Mouse (Mus musculus) c-Kit-positive CD71-positive TER-119-negative erythroid progenitor cells, embryonic 14.5 days (primary cell): ENCODE results near the gene Ube2l3.
"Not testable (repeated sequence)": the region's sequence is repeated elsewhere in the genome, so short reads cannot be mapped to it uniquely, and the experiment has no call there.

Experiments
- DNase-seq: peaks from one replicate; pipeline ENCODE4 v3.0.0-alpha.2; 2013; ENCODE audit warnings: low read depth

The Ube2l3 gene

DNA sequence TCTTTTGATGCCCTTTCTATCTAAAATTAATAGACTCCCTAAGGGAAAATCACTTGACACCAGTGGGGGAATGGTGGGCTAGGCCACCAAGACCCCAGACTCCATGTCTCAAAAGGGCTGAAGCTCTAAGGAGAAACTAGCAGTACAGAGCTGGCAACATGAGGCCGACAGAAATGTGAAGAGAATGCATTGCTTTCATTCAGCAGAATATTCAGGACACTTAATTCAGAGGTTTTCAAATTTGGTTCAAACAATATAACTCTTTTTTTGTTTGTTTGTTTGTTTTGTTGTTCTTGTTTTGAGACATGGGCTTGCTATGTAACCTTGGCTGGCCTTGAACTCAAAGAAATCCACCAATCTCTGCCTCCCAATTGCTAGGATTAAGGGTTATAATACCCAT is at the start of gene Ube2l3:
Ube2l3 (minus strand) TSS at position 101 of the 400 bp plus-strand sequence.
- no peak for DNase-seq

DNA sequence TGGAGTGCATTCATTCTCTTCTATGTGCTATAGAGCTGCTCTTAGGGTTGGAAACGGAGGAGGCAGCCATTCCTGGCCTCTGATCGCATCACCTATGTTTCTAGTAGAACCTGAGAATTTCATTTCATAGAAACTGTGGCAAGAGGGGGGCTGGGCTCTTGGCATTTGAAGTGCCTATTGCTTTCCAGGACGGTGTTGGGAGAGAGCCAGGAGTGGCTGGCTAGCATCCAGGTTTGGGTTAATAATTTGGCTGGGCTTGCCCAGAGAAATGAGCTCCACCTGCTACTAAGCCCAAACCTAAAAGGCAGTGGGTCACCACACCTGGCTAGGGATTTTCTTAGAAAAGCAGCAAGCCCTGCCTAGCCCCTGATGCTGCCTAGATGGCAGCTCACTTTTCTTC is 49.1 kb upstream of the Ube2l3 start:
- DNase-seq, result no peak

DNA sequence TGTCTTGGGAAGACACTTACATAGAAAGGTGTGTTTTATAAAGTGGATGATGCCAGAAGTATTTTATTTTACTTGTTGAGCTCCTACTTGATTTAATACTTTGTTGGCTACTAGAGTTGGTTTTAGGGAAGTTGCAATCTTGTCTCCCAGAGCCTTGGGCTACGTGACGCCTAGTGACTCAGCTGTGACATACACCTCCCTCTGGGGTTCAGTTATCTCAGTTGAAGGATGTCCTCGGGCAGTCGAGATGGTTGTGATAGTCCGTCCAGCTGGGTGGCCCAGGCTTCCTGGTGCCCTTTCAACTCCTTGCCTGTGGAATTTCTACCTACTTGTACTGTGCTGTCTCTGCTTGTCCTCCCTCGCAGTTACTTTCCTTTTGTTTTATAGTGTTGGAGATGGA is 46.7 kb upstream of the Ube2l3 start:
- DNase-seq, result no peak

DNA sequence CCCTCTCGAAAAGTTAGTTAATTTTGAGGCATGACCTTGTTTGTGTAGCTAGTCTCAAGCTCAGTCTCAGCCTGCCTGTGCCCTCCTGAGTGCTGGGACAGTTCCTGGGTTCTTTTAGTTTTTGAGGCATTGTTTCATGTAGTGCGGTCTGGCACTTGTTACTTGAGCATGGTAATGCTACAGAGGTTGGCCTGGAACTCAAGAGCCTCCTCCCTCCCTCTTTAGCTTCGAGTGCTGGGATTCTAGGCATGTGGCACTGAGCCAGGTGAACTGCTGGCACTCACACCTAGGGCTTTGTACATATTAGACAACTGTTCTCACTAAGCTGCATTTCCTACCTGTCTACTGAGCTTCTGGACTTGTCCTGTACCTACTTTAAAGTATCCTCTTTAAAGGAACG is 45.3 kb upstream of the Ube2l3 start:
- DNase-seq, result no peak

DNA sequence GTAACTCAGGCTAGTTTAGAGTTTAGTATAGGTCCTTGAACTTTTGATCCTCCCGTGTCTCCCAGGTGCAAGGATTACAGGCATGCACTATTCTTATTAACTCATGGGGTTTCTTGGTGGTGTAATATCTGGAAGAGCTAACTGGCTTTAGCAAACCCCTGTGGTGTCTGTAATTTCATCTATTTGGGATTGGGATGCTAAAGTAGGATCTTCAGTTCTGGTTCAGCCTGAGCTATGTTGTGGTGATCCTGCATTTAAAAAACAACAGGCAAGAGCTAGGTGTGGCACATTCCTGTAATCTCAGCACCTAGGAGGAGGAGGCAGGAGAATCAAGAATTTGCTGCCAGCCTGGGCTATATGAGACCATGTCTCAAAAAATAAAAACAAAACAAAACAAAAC is 42.5 kb upstream of the Ube2l3 start:
- DNase-seq, result no peak

DNA sequence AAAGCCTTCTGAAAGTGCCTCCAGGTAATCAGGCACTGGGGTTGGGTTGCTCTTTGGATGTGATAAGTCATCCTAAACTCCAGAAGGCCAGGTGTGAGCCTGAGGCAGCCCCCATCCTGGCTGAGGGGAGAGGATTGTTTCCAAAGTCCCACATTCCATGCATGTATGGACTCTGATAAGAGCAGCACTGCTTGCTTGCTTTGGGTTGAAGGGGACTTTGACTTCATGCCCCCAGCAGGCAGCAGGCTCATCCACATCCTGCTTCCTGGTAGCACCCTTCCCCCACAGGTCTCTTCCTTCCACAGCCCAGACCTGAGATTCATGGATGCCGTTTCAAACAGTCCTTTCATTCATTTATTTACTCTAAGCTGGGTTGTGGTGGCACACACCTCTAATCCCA is 41.3 kb upstream of the Ube2l3 start:
- DNase-seq, result no peak

DNA sequence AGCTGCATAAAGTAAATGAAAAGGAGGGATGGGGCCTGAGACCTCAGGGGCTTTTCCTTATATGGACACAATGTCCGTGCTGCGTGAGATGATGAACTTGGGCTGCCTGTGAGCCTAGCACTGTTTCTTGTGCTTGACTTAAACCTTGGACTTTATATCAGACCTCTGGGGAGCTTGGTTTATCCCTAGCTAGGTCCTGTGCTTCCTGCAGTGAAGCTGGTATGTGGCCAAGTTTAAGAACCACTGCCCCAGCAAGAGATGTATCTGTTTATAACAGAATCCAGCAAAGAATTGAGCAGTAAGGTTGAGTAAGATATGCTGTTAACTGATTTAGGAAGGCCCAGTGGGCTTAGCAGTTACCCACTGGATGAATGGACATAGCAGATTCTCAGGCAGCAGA is 37.0 kb upstream of the Ube2l3 start:
- no peak for DNase-seq

DNA sequence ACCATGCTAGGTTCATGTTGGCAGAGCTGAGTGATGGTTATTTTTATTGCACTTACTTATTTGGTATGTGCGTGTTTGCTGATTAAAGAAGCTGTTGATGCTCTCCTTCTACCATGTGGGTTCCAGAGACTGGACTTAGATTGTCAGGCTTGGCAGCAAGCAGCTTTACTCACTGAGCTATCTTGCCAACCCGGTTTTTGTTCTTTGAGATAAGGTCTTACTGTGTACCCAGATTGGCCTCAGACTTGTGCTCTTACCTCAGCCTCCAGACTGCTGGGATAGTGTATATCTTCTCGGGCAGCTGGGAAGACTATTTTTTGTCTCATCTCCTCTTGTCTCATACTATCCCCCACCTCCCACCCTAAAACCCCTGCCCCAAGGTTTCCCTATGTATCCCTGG is 35.2 kb upstream of the Ube2l3 start:
- peak; percentile 79 for DNase-seq

DNA sequence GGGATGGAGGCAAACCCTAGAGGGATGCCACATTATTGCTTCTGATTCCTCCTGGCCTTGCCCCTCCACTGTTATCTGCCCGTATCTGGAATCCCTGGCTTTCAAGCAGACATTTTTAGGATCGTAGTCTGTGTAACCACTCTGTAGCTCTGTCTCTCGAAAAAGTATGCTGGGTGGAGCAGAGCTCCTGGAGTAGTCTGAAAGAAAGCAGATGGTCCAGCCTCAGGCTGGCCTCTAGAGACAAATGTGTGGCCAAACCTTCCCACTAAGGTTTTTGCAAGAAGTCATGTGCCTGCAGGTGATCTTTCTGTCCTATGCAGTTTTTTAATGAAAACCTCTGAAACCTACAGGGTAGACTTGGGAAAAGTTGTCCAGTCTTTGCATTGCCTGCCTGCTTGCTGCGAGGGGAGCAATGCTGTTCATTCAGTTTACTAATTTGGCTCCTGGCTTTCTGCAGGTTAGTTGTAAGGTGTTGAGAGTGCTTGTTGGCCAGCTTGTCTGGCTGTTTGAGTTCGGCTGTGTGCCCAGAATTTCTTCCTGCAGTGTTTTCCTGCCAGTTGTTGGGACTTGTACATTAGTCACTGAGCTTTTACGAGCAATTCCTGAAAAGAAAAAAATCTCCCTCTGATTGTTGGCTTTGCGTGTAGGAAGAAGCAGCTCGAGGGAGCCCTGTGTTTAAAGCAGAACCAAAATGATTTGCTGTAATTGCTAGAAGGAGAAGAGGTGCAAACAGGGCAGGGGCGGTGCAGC is 32.6 kb upstream of the Ube2l3 start:
- DNase-seq, result no peak

DNA sequence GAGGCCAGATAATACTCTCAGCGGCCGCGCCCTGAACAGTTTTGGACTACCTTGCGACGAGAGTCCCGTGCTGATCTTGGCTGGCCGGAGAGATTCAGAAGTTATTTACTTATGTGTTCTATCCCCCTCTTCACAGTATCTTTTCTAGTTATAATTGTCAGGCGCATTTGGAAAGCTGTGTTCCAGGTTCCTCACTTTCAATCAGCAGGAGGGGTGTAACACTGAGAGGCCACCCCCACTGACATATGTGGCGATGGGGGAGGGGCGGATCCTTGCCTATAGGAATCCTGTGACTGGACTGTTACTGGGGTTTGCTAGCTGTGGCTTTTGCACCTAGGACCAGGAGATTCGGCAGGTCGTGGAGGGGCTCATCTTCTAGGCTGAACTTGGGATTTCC is 32.0 kb upstream of the Ube2l3 start:
- no peak for DNase-seq

DNA sequence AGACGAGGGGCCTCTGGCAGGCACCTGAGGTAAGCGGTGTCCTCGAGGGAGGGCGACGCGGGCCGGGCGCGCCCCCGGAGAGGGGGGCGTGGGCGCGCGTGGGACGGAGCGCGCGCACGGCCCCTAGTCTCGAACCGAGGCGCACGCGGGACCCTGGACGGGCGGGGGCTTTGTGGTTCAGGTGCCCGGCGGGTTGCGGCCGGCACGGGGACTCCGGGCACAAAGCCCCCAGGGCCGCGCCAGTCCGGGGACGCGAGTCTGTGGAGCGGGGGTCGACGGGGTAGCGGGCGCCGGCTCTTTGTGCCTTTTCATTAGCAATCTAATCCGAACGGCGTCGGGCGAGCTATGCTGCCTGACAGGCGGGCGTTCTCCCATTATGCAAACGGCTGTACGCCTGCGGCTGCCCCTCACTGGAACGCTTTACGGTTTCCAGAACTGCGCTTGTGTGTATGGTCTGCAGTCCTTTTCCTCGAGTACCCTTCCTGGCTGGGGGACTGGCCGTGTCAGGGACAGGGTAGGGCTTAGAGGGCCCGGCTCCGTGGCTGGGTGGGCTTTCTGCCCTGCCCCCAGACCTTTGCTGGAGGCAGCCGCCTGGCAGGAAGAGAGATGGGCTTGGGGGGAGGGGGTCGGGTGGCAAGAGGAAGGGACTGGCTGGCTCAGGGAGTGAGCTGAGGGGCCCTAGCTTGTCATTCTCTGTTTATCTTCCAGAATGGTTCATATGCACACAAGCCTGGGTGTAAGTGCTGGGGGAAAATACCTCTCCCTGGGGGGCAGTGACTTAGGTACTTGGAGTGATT is 31.5 kb upstream of the Ube2l3 start:
- DNase-seq, result no peak

DNA sequence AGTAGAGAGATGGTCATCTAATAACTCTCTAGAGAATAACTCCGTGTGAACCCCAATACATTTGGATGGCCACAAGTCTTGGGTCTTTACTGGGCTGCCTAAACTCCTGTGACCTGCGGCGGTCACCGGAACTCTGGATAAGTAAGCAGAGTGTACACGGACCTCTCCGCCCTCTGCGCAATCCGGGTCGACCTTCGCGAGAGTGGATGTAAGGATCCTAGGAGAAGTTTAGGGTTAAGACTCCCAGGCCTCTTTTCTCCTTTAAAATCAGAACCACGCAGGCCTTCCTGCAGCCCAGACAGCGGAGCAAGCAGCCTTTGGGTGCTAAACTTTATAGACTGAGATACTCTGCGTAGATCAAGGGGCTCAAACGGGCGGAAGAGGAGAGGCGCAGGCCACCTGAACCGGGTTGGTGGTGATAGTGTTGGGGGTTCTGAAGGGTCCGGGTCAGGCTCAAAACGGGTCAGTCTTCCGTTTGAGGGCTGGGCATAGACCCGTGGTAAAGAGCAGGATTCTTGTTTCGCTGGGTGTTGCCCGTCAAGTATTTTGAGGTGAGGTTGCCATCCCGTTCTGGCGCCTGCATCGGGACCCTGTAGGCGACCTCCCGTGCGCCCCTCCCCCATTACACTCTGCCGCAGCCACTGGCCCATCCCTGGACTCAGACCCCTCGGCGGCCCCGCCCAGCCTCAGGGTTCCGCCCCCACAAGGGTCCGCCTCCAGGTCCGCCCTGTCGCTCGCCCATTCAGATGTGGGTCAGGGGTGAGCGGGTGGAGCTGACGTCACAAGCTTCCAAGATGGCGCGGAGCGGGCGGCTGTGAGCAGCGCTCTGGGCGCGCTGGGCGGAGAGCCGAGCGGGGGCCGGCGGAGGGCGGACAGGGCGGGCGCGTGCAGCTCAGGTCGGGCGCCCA is 30.6 kb upstream of the Ube2l3 start, which contains the start of gene Hic2:
Hic2 (plus strand) TSS at position 779 of the 908 bp plus-strand sequence.
- peak; percentile 81 for DNase-seq

DNA sequence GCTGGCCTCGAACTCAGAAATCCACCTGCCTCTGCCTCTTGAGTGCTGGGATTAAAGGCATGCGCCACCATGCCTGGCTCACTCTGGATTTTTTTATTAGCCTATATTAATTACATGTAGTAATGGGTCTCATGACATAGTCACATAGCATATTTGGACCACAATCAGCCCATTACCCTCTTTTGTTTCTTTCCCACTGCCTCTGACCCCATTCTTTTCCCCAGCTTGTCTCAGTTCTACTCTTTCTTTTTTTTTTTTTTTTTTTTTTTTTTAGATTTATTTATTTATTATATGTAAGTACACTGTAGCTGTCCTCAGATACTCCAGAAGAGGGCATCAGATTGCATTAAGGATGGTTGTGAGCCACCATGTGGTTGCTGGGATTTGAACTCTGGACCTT is 29.1 kb upstream of the Ube2l3 start:
- DNase-seq, result not testable (repeated sequence)

DNA sequence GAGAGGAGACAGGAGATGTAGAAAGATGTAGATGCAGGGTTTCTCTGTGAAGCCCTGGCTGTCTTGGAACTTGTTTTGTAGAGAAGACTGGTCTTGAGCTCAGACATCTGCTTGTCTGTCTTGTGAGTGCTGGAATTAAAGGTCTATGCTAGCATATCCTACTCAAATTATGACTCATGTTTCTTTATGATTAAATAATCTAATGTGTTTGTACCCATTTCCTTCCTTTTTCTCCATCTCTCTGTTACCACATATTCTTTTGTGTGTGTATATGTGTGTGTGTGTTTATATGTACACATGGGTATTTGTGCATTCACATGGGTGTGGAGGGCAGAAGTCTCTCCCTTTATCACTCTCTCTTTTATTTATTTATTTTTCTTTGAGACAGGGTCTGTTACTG is 24.0 kb upstream of the Ube2l3 start:
- DNase-seq, result no peak

DNA sequence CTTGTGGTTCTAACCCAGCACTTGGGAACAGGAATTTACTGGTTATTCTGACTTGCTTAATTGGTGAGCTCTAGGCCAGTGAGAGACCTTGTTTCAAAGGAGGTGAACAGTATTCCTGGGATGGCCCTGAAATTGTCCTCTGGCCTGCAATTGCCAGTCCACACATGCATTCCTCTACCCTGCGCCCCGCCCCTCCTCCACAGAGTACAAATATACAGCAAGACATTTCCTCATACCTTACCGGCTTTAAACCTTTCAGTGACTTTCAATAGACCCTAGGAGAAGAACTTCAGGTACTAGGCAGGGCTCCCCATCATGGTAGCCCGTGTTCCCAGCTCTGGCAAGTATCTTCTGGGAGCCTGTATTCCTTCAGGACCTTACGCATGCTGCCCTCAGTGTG is 23.1 kb upstream of the Ube2l3 start:
- no peak for DNase-seq

DNA sequence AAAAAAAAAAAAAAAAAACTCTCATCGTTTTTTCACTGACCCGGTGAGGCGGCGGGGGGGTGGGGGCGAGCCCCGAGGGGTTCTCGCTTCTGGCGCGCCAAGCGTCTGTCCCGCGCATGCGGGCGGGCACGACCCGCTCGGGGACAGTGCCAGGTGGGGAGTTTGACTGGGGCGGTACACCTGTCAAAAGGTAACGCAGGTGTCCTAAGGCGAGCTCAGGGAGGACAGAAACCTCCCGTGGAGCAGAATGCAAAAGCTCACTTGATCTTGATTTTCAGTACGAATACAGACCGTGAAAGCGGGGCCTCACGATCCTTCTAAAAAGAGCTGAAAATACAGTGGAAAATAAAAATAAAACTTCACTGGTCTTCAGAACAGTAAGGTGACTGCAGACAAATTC is 19.7 kb upstream of the Ube2l3 start:
- no peak for DNase-seq

DNA sequence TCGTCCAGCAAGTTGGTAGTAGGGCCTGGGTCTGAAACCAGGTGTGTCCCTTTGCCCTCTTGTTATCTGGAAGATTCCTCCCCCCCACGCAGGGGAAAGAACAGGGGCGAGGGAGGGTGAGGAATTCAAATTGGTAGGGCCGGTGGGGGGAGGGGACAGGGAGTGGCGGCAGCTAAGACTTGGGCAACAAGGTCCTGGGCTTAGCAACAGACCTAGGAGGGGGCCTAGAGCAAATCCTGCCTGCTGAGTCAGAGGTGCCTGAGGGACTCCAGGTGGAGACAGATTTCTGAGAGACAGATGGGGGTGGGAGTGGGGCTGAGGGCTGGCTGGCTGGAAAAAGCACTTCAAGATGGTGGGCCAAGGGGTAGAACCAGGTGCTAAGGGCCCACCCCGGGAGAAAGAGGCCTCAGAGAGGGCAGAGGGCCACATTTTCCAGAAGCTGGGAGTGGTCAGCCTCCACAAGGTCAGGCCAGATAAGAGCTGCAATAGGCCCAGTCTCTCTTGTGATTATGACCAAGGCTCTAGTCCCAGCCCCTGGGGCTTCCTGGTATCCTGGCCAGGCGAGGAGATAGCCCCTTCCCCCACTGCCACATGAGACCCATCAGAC is 17.8 kb upstream of the Ube2l3 start:
- DNase-seq, result no peak

DNA sequence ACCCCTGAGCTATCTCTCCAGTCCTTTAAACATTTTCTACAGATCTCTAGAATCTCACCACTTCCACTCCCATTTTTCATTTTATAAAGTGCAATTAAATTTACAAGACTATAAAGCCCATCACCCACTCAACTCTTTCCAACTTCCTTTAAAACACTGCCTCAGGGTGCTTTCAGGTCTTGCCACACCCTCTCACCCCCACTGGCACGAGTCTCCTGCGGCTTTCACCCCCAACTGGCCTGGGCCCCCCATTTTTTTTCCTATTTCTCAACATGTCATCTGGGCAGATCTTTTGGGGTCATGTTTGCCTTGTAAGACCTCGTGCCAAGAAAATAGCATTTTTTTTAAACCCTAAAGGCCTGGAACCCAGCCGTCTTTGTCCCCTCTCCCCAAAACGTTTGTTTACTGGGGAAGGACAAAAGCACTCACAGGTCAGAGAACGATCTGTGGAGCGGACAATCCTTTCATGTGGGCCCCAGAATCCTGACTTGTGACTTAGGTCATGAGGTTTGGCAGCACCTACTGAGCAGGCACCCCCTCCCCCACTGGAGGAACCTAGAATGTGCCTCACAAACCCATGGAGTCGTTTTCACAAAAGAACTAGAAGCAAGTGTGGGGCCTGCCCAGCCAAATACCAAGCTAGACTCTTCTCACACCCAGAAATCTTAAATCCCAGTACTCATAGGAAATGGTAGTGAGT is 14.6 kb upstream of the Ube2l3 start:
- DNase-seq, result no peak

DNA sequence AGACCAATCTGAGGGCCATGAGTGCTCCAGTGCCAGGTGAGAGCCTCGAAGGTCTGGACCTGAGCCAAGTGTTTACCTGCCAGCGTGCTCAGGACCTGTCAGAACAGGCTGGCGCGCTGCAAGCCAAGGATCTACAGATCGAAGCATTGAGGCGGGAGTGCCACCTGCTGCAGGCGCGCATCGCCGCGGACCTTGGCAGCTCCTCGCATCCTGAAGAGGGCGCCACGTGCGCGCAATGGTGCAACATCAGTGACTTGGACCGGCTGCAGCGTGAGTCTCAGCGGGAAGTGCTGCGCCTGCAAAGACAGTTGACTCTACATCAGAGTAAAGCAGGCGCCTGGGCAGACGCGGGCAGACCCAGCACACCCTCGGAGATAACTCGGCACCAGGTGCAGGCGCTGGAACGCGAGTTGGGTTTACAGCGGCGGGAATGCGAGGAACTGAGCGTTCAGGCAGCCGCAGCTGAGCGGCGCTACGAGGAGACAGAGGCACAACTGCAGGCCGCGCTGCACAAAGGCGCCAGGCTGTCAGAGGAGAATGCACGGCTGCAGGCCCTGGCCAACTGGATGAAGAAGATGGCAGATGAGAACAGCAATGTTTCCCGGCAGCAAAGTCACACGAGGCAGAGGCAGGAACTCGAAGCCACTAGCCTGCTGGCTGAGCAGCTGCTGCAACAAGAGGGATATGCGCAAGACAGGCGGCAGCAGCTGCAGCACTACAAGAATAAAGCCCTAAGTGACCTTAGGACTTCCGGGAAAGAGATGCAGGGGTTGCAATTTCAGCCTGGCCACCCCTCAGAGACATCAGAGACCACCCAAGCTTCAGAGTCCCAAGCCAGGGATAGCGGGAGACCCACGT is 7.8 kb upstream of the Ube2l3 start:
- peak; percentile 92 for DNase-seq

DNA sequence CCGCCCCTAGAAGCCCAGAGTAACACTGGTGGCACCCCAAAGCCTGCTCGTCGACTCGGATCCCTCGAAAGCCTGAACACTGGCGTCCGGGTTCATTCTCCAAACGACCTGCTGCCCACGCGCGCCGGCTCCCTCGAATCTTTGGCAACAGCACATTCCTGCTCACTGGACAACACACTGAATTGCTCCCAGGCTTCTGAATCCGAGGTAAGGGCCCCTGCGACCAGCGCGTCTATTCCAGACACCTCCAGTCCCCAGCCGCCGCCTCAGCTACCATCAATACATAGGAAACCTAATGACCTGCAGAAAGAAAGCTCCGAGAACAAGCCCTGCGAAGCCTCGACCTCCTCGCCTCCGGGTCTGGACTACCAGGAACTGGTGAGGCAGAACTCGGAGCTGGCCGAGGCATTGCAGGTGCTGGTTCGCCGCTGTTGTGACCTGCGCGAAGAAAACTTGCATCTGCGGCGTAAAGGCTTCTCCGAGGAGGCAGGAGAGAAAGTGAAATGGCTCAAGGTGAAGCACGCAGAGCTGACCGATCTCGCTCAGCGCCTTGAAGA is 7.0 kb upstream of the Ube2l3 start:
- DNase-seq, result no peak
